Mouse (Mus musculus): ENCODE measurements around the gene Mmp28.

Mmp28 gene

DNA sequence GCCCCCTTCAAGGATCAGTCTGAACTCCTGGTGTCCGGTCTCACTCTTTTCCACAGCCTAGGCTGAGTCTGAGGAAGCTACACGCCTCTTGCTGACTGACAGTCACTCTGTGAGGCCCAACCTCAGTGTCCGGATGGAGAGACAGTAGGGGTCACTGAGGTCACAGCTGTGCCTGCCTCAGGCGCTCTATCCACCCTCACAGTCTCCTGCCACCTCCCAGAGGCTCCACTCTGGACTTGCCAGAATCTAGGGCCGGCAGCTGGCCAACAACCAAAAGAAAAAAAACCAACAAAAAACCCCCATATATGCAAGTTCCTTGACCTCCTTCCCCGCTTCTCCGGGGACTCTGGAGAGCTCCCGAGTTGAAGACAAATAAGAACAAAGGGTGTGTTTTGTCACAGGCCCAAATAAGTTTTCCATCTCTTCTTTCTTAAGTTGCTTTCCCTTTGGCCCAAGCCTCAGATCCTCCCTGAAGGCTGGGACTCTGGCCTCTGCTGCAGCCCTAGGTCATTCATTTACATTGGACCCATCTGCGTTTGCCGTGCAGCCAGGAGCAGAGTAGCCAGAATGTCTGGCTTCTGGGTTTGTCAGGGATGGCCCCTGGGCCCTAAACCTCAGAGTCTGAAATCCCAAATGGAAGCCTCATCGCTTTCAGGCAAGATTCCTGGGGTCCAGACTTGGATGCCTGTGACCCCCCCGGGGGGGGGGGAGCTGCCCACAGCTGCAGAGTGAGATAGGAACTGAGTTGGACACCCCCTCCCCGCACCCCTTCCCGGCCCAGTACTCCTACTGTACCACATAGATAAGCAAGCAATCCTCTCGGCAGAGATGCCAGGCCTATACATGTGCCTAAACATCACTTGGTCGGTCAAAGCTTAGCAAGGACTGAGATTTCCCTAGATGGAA, 14.6 kb downstream of the Mmp28 start:
- in situ Hi-C loops (cut with MseI, MboI) = no loop called here

- in situ Hi-C loops (cut with MseI, MboI) = no loop called here
Measured at GRCm38 (mm10) chr11:83447612-83448011, 15.3 kb downstream of the Mmp28 start.

DNA sequence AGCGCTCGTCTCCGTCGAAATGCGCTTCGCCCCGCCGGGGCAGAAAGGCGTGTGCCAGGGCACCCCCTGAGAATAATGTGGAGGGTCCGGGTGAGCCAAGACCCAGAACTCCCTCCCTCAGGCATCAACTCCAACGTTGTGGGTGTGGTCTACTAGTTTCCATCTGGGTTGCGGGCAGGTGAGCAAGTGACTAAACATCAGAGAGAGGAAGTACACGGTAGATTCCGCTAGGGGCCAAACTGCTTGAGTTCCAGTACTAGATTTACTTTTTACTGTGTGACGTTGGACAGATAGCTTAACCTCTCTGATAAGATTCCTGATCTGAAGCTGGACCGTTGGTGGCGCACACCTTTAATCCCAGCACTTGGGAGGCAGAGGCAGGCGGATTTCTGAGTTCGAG, 17.9 kb downstream of the Mmp28 start:
- in situ Hi-C loops (cut with MseI, MboI) = no loop called here

DNA sequence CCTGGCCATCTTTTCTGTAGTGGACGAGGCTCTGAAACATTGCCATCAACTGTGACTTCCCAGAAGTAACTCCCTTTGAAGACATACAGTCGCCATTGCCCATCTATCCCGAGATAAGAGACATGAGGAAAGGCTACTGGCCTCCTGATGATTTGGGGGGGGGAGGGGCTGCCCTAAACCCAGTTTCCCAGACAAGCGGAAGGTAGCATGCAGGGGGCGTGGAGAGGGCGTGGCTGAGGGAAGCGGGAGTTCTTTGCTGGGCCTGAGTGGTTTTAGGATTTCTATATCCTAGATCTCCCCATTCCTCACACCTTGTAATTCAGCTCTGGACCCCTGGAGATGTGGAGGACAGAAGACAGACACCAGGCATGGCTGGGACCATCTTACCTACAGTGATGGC, 19.0 kb downstream of the Mmp28 start:
- in situ Hi-C loops (cut with MseI, MboI) = no loop called here

- in situ Hi-C loops (cut with MseI, MboI) = no loop called here
Measured at GRCm38 (mm10) chr11:83442596-83443267, 20.1 kb downstream of the Mmp28 start.

- in situ Hi-C loops (cut with MseI, MboI) = no loop called here
Measured at GRCm38 (mm10) chr11:83441235-83441634, 21.6 kb downstream of the Mmp28 start.

DNA sequence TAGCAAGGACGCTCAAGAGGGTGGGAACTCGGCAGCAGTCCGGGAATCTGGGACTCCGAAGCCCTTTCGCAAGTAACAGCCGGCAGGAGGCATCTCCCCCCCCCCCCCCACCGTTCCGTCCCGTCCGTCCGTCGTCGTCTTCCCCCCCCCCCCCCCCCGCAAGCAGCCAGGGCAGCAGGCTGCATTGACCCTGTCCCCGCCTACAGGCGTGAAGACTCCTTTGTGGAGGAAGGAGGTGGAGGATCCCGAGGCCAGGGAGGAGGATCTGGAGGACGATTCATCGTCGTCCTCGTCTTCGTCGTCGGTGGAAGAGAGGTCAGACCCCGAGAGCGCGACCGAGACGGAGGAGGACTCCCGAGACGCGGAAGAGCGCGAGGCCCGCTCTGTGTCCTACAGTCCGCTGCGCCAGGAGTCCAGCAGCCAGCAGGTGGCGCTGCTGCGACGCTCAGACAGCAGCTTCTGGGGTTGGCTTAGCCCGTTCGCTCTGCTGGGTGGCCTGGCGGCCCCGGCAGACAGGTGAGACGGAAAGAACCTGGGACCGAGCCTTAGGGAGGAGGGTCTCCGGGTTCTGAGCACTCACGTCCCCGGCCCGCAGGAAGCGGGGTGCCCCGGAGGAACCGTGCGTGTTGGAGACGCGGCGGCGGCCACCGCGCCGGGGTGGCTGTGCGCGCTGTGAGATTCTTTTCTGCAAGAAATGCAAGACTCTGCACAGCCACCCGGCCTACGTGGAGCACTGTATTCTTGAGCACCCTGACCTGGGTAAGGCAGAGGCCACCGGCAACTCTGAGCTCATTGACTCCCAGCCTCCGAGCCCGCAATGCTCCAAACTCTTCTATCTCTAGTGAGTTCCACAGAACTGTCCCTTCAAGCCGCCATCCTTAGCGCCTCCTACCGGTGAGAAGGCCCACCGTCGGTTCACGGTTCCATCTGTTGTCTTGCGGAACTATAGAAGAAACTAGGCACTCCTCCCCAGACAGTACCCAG, 22.5 kb downstream of the Mmp28 start:
- in situ Hi-C loops (cut with MseI, MboI) = no loop called here

- in situ Hi-C loops (cut with MseI, MboI) = loop anchor here in 1 of 2 experiments (5.0 kb wide), 1 partner anchor 33 kb away; the partner anchor contains the start of gene Taf15
Measured at GRCm38 (mm10) chr11:83439426-83440060, 23.3 kb downstream of the Mmp28 start.

- in situ Hi-C loops (cut with MseI, MboI) = loop anchor here in 1 of 2 experiments (5.0 kb wide), 1 partner anchor 35 kb away; the partner anchor contains the start of gene Taf15
Measured at GRCm38 (mm10) chr11:83437377-83437776, 25.5 kb downstream of the Mmp28 start, which contains the start of gene 1700020L24Rik. 1700020L24Rik (plus strand) TSS chr11:83437677.

GRCm38 (mm10) chr11:83432533-83432932, 30.3 kb downstream of the Mmp28 start:
- in situ Hi-C loops (cut with MseI, MboI) = no loop called here

DNA sequence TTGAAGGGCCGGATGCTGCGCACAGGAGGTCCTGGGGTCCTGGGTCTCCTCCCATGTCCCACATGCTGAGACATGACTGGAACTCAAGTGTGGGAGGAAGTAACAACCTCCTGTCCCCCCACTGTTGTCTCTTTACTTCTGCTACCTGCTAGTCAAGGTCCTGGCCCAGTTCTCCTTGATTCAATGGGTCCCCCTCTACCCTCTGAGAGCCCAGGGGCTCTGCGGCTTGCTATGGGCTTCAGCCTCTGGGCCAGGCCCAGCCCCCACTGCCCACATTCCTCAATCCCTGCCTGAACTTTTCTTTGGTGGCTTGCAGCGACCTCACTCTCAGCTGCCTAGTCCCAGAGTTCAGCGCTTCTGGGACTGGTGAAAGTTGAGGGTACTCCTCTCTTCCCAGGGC, 33.5 kb downstream of the Mmp28 start, which contains the start of gene Gas2l2:
Gas2l2 (minus strand) TSS at position 101 of the 400 bp plus-strand sequence.
- in situ Hi-C loops (cut with MseI, MboI) = no loop called here

DNA sequence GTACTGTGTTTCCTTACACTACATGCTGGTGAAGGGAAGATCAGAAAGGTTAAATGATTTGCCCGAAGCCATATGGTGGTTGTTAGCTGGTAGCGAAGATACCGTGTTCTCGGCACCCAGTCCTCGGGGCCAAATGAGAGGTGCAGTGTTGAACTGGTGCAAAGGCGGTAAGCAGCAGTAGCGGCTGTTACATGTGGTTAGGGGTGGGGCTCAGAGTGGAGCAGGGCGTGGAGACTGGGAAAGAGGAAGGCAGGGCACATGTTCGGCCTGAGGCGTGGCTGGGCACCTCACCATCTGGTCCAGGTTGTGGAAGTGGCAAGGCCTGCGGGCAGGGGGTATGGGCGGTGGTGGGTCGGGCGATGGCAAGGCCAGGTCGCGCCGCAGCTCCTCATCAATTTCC, 35.9 kb downstream of the Mmp28 start:
- in situ Hi-C loops (cut with MseI, MboI) = no loop called here

DNA sequence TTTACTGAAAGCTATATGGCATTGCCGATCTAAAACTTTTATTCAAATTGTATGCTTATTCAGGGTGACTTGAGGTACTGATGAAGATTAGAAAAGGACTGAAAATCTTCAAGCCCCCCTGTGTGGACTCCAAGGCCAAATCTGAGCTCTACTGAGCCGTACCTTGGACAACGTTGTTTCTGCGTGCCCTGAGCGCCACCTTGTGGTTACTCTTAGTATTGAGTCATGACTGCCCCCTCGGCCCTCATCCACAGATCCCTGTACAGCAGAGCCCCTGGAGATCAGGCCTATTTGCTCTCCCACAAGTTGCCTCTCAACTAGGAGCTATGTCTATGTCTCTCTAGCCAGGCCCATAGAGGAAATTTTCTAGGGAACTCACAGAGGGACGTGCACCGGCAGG, 38.2 kb downstream of the Mmp28 start:
- in situ Hi-C loops (cut with MseI, MboI) = loop anchor here in 1 of 2 experiments (5.0 kb wide), 1 partner anchor 97 kb away; no protein-coding TSS in a partner anchor

DNA sequence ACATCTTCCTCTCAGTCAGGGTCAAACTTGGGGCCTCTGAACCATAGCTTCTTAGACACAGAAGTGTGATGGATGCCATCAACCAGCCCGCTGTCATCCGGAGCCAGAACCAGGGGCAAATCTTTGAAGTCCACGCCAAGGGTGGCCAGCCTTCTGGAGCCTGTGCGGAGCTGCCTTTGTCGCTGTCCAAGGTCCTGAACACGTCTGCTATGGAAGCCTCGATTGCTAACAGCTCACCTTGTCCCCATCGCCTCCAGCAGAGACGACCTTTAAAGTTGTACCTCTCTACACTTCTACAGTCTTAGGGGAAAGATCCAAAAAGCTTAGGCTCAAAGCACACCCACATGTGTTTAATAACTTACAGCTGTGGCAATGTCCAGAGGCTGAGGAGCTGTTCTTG, 41.6 kb downstream of the Mmp28 start:
- in situ Hi-C loops (cut with MseI, MboI) = loop anchor here in 1 of 2 experiments (5.0 kb wide), 1 partner anchor 94 kb away; no protein-coding TSS in a partner anchor

GRCm38 (mm10) chr11:83420338-83420737, 42.5 kb downstream of the Mmp28 start:
- in situ Hi-C loops (cut with MseI, MboI) = loop anchor here in 1 of 2 experiments (5.0 kb wide), 1 partner anchor 93 kb away; no protein-coding TSS in a partner anchor

GRCm38 (mm10) chr11:83418566-83418965, 44.3 kb downstream of the Mmp28 start:
- in situ Hi-C loops (cut with MseI, MboI) = no loop called here

GRCm38 (mm10) chr11:83417708-83418107, 45.2 kb downstream of the Mmp28 start:
- in situ Hi-C loops (cut with MseI, MboI) = no loop called here

- in situ Hi-C loops (cut with MseI, MboI) = no loop called here
Measured at GRCm38 (mm10) chr11:83417080-83417479, 45.8 kb downstream of the Mmp28 start.

DNA sequence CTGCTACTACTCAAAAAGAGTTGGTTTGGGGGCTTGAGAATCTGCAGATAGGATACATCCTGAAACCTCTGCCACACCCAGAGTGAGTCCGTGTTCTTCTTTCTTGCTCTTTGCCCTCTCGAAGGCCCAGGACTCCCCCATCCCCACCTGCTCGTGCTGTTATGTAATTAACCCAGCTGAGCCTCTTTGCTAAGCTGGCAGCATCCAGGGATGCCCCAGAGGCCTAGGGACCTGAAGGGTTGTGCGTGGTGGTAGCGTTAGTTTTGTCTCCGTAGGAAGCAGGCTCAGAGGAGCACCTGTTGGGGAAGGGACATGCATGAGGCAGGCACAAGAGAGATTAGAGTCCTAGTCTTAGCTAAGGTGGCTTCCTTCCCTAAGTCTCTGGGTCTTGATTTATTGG, 52.4 kb downstream of the Mmp28 start:
- in situ Hi-C loops (cut with MseI, MboI) = no loop called here

DNA sequence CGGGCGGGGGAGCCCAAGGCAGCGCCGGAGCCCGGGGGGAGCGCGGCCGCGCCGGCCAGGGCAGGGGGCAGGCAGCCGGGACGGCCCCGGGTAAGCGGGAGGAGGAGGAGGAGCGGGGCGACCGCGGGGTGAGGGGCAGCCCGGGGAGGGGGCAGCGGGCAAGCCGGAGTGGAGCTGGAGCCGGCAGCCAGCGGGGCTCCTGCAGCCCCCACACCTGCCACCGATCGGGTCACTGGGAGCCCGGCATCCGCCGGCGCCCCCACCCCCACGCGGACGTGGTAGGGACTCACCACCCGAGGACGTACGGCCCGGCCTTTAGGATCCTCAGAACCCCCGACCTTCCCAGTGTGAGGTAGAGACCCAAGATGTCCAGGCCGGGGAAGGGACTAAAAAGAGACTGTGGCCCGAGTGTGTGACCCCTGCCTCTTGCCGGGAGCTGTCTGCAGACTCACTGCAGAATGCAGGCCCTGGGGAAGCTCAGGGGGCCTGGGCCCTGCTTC, 53.0 kb downstream of the Mmp28 start:
- in situ Hi-C loops (cut with MseI, MboI) = no loop called here
